Mouse (Mus musculus) adipocyte (in vitro differentiated cells): ENCODE data around the gene Dyrk3.

Source experiments
- DNase-seq: peaks from one replicate; pipeline ENCODE4 v3.0.0-alpha.2; 2016; ENCODE audit warnings: low spot score

Gene Dyrk3

GRCm38 (mm10) chr1:131112576-131112975 is 25.6 kb downstream of the Dyrk3 start:
- DNase-seq: peak; percentile 33

- no peak for DNase-seq
These were observed 27.5 kb downstream of the Dyrk3 start for GRCm38 (mm10) chr1:131110525-131111106.

GRCm38 (mm10) chr1:131107575-131108308 is 30.4 kb downstream of the Dyrk3 start:
- peak; percentile 36 for DNase-seq

- DNase-seq: no peak
These were observed 34.2 kb downstream of the Dyrk3 start for GRCm38 (mm10) chr1:131103776-131104424.

GRCm38 (mm10) chr1:131100808-131101207 is 37.3 kb downstream of the Dyrk3 start:
- no peak for DNase-seq

- peak; percentile 92 for DNase-seq
These were observed 40.4 kb downstream of the Dyrk3 start, which contains the start of gene Mapkapk2 for GRCm38 (mm10) chr1:131097700-131098094. Gene Mapkapk2, minus strand, starts transcription at chr1:131097826.

- DNase-seq: peak; percentile 67
These were observed 41.1 kb downstream of the Dyrk3 start for GRCm38 (mm10) chr1:131096803-131097699.

GRCm38 (mm10) chr1:131096132-131096695 is 41.9 kb downstream of the Dyrk3 start:
- no peak for DNase-seq

GRCm38 (mm10) chr1:131095574-131095973 is 42.6 kb downstream of the Dyrk3 start:
- no peak for DNase-seq

- no peak for DNase-seq
These were observed 44.3 kb downstream of the Dyrk3 start for GRCm38 (mm10) chr1:131093889-131094288.

- DNase-seq: no peak
These were observed 45.3 kb downstream of the Dyrk3 start for GRCm38 (mm10) chr1:131092846-131093245.

GRCm38 (mm10) chr1:131092173-131092572 is 46.0 kb downstream of the Dyrk3 start:
- no peak for DNase-seq

GRCm38 (mm10) chr1:131091481-131091880 is 46.7 kb downstream of the Dyrk3 start:
- DNase-seq: no peak

- no peak for DNase-seq
These were observed 47.3 kb downstream of the Dyrk3 start for GRCm38 (mm10) chr1:131090877-131091276.

GRCm38 (mm10) chr1:131090261-131090660 is 47.9 kb downstream of the Dyrk3 start:
- DNase-seq: peak; percentile 31

- peak; percentile 64 for DNase-seq
These were observed 48.5 kb downstream of the Dyrk3 start for GRCm38 (mm10) chr1:131089525-131090127.

GRCm38 (mm10) chr1:131088547-131088946 is 49.6 kb downstream of the Dyrk3 start:
- no peak for DNase-seq

GRCm38 (mm10) chr1:131086907-131087306 is 51.2 kb downstream of the Dyrk3 start:
- DNase-seq: peak; percentile 80

GRCm38 (mm10) chr1:131085957-131086739 is 52.0 kb downstream of the Dyrk3 start:
- no peak for DNase-seq

GRCm38 (mm10) chr1:131085272-131085671 is 52.9 kb downstream of the Dyrk3 start:
- DNase-seq: no peak
